Mouse (Mus musculus): ENCODE measurements at regions not wholly inside any gene's neighbourhood (a gene's known extent, or its start where the extent isn't known, plus 50 kb on each side); places are given as distances from the start of the nearest gene placed in this dataset.
A peak's percentile ranks its signal among the peaks of the same experiment; 100 is the strongest.
"Not testable (repeated sequence)": the region's sequence is repeated elsewhere in the genome, so short reads cannot be mapped to it uniquely, and the experiment has no call there.

- no peak for ATAC-seq (ENCODE audit: low TSS enrichment)
These were observed 93.3 kb downstream of the Apob start for GRCm38 (mm10) chr12:8070788-8071187.

GRCm38 (mm10) chr12:8071286-8071685 is 93.8 kb downstream of the Apob start:
- no peak for ATAC-seq (ENCODE audit: low TSS enrichment)

- no peak for ATAC-seq (ENCODE audit: low TSS enrichment)
These were observed 98.6 kb downstream of the Apob start for GRCm38 (mm10) chr12:8076010-8076540.

GRCm38 (mm10) chr12:8077346-8077745 is 99.9 kb downstream of the Apob start:
- ATAC-seq (ENCODE audit: low TSS enrichment) = no peak

GRCm38 (mm10) chr12:8078046-8078445 is 100.6 kb downstream of the Apob start:
- no peak for ATAC-seq (ENCODE audit: low TSS enrichment)

GRCm38 (mm10) chr12:8082688-8083661 is 105.5 kb downstream of the Apob start:
- ATAC-seq (ENCODE audit: low TSS enrichment) = no peak

GRCm38 (mm10) chr12:8087958-8088357 is 110.5 kb downstream of the Apob start:
- ATAC-seq (ENCODE audit: low TSS enrichment) = no peak

GRCm38 (mm10) chr12:8089423-8090278 is 112.2 kb downstream of the Apob start:
- peak; percentile 57 for ATAC-seq (ENCODE audit: low TSS enrichment)

- ATAC-seq (ENCODE audit: low TSS enrichment) = no peak
These were observed 112.8 kb downstream of the Apob start for GRCm38 (mm10) chr12:8090279-8090626.

GRCm38 (mm10) chr12:8093437-8093836 is 114.5 kb upstream of the Ldah start:
- no peak for ATAC-seq (ENCODE audit: low TSS enrichment)

- no peak for ATAC-seq (ENCODE audit: low TSS enrichment)
These were observed 112.0 kb upstream of the Ldah start for GRCm38 (mm10) chr12:8095946-8096345.

- ATAC-seq (ENCODE audit: low TSS enrichment) = not testable (repeated sequence)
These were observed 109.5 kb upstream of the Ldah start for GRCm38 (mm10) chr12:8098395-8098794.

GRCm38 (mm10) chr12:8099114-8099513 is 108.8 kb upstream of the Ldah start:
- no peak for ATAC-seq (ENCODE audit: low TSS enrichment)

GRCm38 (mm10) chr12:8099821-8100220 is 108.1 kb upstream of the Ldah start:
- no peak for ATAC-seq (ENCODE audit: low TSS enrichment)

- ATAC-seq (ENCODE audit: low TSS enrichment) = peak; percentile 27; the same call in 1 of the 2 replicates
These were observed 106.1 kb upstream of the Ldah start for GRCm38 (mm10) chr12:8101837-8102236.

GRCm38 (mm10) chr12:8103259-8103658 is 104.6 kb upstream of the Ldah start:
- ATAC-seq (ENCODE audit: low TSS enrichment) = peak; percentile 47; the same call in 1 of the 2 replicates

GRCm38 (mm10) chr12:8107137-8107536 is 100.8 kb upstream of the Ldah start:
- no peak for ATAC-seq (ENCODE audit: low TSS enrichment)

- ATAC-seq (ENCODE audit: low TSS enrichment) = no peak
These were observed 98.6 kb upstream of the Ldah start for GRCm38 (mm10) chr12:8109203-8109770.

- no peak for ATAC-seq (ENCODE audit: low TSS enrichment)
These were observed 98.0 kb upstream of the Ldah start for GRCm38 (mm10) chr12:8109876-8110275.

- ATAC-seq (ENCODE audit: low TSS enrichment) = no peak
These were observed 97.6 kb upstream of the Ldah start for GRCm38 (mm10) chr12:8110297-8110696.

GRCm38 (mm10) chr12:8111484-8111883 is 96.4 kb upstream of the Ldah start:
- no peak for ATAC-seq (ENCODE audit: low TSS enrichment)

GRCm38 (mm10) chr12:8155566-8155965 is 52.3 kb upstream of the Ldah start:
- ATAC-seq (ENCODE audit: low TSS enrichment) = no peak
